Mouse (Mus musculus): ENCODE results near the gene Imp3. TPM values are rescaled to one million over a fixed set of nuclear protein-coding genes. Genes with fewer than 3 reads are reported as not detected.

Gene Imp3
- 122 and 267 TPM in 2 replicates for polyA plus RNA-seq (2012; rRNA removed)

DNA sequence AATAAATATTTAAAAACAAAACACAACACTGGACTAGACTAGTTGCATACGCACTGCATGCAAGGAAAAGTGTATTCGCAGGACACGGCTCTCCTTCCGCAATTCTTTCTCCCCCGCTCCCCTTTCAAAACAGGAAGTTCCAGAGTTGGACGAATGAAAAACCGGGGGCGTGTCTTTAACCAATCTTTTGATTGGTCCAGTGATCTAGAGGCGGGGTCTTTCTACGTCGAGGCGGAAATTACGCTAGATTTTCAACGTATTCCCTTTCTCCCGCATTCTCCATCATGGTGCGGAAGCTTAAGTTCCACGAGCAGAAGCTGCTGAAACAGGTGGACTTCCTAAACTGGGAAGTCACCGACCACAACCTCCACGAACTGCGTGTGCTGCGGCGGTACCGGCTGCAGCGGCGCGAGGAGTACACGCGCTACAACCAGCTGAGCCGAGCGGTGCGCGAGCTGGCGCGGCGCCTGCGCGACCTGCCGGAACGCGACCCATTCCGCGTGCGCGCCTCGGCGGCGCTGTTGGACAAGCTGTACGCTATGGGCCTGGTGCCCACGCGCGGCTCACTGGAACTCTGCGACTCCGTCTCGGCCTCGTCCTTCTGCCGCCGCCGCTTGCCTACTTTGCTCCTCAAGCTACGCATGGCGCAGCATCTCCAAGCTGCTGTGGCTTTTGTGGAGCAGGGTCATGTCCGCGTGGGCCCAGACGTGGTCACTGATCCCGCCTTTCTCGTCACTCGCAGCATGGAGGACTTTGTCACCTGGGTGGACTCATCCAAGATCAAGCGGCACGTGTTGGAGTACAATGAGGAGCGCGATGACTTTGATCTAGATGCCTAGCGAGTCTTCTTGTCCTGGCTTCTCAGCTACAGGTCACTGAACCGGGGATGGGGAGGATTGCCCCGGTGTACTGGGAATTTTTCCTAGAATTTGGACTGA lies at the start of gene Imp3:
Imp3 (plus strand) TSS at position 253 of the 938 bp plus-strand sequence.

DNA sequence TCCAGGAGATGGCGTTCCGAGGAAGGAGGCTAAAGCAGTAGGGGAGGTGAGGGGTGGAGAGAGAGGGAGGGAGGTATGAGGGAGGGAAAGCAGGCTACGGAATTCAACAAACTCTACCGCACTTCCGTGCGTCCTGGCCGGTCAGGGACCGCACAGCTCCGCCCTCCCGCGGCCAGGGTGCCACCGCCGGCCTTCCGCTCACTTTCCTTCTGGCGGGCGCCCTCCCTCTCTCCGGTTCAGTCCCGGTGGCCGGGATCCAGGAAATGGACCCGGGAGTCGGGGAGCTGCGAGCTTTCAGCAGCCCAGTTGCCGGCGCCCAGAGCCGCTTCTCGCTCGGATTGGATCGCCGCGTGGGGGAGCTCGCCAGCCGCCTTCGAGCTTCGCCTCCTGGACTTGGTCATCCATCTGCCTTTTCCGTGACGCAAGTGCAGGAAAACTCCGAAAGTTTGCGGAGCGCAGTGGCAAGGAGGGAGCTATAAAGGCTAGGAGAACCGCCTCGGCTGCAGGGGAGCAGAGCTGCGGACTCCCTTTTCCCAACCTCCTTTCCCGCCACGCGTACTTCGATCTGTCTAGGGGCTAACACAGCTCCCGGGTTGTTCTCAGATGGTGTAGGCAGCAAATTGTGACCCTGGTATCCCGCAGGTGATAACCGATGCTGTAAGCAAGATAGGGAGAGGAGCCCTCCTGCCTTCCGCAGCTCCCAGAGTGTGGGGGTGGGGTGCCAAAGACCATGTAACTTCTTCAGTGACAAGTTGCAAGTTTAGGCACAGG lies 9.0 kb upstream of the Imp3 start, which contains the start of gene Snx33:
Snx33 (minus strand) TSS at position 331 of the 771 bp plus-strand sequence.

DNA sequence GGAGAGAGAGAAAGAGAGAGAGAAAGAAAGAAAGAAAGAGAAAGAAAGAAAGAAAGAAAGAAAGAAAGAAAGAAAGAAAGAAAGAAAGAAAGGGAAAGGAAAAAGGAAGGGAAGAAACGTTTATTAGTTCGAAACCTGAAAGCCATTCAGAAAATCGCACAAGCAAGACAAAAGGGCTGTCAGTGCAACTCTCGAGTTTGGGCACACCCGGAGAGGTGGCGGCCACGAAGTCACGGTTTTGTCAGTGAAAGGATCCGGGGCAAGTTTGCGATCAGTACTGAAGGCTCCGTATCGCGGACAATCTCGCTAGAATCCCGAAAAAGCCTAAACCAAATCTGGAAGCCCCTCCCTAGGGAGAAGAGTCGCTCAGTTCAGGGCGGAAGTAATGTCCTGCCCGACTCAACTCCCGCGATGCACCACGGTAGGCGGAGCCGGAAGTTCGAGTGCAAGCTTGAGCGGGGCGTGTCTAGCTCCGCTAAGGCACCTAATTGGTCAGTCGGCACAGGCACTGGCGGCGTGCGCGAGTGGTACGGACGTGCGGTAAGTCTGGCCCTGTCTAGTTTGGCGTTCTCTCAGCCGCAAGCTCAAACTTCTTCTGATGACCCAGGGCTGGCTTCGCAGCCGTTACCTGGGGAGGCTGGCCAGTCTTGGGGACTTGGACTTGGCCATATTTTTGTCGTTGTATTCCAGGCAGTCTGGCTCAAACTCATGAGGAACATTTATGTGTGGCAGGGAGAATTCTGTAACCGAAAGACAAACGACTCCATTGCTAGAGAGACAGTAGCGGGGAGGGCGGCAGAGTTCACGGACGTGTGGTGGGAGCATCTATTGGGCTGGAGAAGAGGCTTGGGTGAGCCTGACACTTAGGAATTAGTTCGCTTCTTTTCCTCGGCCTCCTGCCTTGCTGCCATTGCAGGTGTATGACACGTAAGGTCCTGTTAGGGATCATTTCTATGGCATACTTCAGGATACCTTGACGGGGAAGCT lies 13.4 kb downstream of the Imp3 start, which contains the start of gene Snupn:
Snupn (plus strand) TSS at position 465 of the 987 bp plus-strand sequence.

Other genes starting within 250 kb of the Imp3 start
- 0.54 and 1.5 TPM in 2 replicates for gene Lingo1, start 141.0 kb upstream of the Imp3 start, polyA plus RNA-seq (2012; rRNA removed)
- 0.82 and 1.8 TPM in 2 replicates for gene Odf3l1, start 72.8 kb upstream of the Imp3 start, polyA plus RNA-seq (2012; rRNA removed)
- gene Cspg4, start 72.4 kb upstream of the Imp3 start, polyA plus RNA-seq (2012; rRNA removed), result 12.2 and 15.5 TPM in 2 replicates
- gene Snx33, start 9.1 kb upstream of the Imp3 start, polyA plus RNA-seq (2012; rRNA removed), result 5.0 and 6.6 TPM in 2 replicates
- gene Snupn, start 13.4 kb downstream of the Imp3 start, polyA plus RNA-seq (2012; rRNA removed), result 1.7 and 2.3 TPM in 2 replicates
- gene Ptpn9, start 57.4 kb downstream of the Imp3 start, polyA plus RNA-seq (2012; rRNA removed), result 10.1 and 25.9 TPM in 2 replicates
- 22.3 and 33.1 TPM in 2 replicates for gene Sin3a, start 134.6 kb downstream of the Imp3 start, polyA plus RNA-seq (2012; rRNA removed)
- gene Man2c1, start 193.2 kb downstream of the Imp3 start, polyA plus RNA-seq (2012; rRNA removed), result 104 and 130 TPM in 2 replicates
- gene Neil1, start 210.8 kb downstream of the Imp3 start, polyA plus RNA-seq (2012; rRNA removed), result 6.7 and 6.9 TPM in 2 replicates
- gene Commd4, start 220.9 kb downstream of the Imp3 start, polyA plus RNA-seq (2012; rRNA removed), result 104 and 113 TPM in 2 replicates

All from stomach, adult 2 months (tissue).